Mouse (Mus musculus): ENCODE measurements around the gene Adck1. TPM values are rescaled to one million over a fixed set of nuclear protein-coding genes. Genes with fewer than 3 reads are reported as not detected.
"Not testable (repeated sequence)": the region's sequence is repeated elsewhere in the genome, so short reads cannot be mapped to it uniquely, and the experiment has no call there.

The Adck1 gene
- polyA plus RNA-seq, 1 experiment from 2014 or later, result 28.4 TPM

DNA sequence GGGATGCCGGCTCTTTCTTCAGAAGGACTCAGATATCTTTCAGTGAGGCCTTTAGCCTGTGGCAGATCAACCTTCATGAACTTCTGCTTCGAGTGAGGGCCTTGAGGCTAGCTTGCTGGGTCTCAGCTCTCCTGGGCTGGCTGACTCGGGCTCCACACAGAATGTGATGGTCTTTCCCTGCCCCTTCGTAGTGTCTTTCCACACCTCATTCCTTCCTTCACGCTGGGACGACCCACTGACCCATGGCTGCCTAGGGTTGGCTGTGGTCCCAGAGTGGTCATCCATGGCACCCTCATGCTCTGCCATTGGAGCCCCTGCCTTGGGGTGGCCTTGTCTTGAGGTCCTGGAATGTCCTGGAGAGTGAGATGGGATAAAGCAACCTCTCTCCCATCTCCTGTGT lies 100.7 kb downstream of the Adck1 start:
- no peak overlapping the region for H3K4me2 ChIP-seq (ENCODE audit: low read depth, low read length)
- no peak overlapping the region for H3K27ac ChIP-seq (ENCODE audit: low read depth, low read length)
- H3K4me1 ChIP-seq (ENCODE audit: control insufficient read depth, insufficient read depth, low read length), result no peaks in the 10 kb centered on the region
- ATAC-seq (ENCODE audit: low read depth), result no peak
- 95% methylated on average over 6 of the region's 6 CpGs for WGBS
- H3K27me3 ChIP-seq (ENCODE audit: control insufficient read depth, insufficient read depth, low read length), result no peaks in the 10 kb centered on the region
- no peaks in the 10 kb centered on the region for H3K9me3 ChIP-seq (ENCODE audit: control insufficient read depth, low read length)
- H3K9ac ChIP-seq (replicated peaks; ENCODE audit: low read depth, low read length), result no peak overlapping the region
- H3K36me3 ChIP-seq (ENCODE audit: control insufficient read depth, insufficient read depth, low read length), result 0 out of 2 replicates have a peak, but pooled peaks cover 3% of the 10 kb centered on the region
- no peak overlapping the region for H3K4me3 ChIP-seq (ENCODE audit: low read depth, low read length)

DNA sequence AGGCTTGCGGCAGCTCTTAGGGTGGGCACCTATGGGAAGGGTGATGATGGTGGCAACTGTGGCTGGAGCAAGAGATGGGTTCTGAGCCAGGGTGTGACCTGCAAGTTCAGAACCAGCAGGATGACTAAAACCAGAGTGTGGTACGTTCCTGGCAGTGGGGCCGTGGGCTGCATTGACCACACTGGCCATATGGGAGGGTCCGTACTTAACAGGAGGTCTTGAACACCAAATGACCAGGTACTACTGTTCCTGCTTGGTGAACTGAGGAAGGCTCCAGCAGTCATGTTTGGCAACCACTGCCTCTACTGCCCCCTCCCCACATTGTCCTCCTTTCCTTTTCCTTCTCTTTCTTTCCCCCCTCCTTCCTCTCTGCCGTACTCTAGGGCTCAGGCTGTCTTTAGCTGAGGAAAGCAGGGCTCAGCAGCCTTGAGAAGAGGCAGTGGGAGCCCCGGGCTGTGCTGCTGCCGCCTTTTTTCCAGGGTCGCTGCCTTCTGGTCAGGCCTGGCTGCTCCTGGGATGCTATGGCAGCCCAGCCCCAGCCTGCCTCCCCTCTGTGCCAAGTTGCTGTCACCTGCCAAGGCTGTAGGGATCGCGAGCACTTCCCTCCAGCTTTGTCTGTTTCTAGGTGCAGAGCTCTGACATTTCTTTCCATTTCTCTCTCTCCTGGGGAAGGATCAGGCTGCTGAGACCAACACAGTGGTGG lies 103.4 kb downstream of the Adck1 start:
- peak; percentile 44; the same call in 1 of the 2 replicates for ATAC-seq (ENCODE audit: low read depth)
- H3K4me1 ChIP-seq (ENCODE audit: control insufficient read depth, insufficient read depth, low read length), result no peaks in the 10 kb centered on the region
- H3K27me3 ChIP-seq (ENCODE audit: control insufficient read depth, insufficient read depth, low read length), result no peaks in the 10 kb centered on the region
- WGBS, result 81% methylated on average over 10 of the region's 10 CpGs
- H3K9me3 ChIP-seq (ENCODE audit: control insufficient read depth, low read length), result no peaks in the 10 kb centered on the region
- no peak overlapping the region for H3K4me3 ChIP-seq (ENCODE audit: low read depth, low read length)
- 0 out of 2 replicates have a peak, but pooled peaks cover 3% of the 10 kb centered on the region for H3K36me3 ChIP-seq (ENCODE audit: control insufficient read depth, insufficient read depth, low read length)
- H3K9ac ChIP-seq (replicated peaks; ENCODE audit: low read depth, low read length), result no peak overlapping the region
- H3K27ac ChIP-seq (ENCODE audit: low read depth, low read length), result no peak overlapping the region
- H3K4me2 ChIP-seq (ENCODE audit: low read depth, low read length), result no peak overlapping the region

DNA sequence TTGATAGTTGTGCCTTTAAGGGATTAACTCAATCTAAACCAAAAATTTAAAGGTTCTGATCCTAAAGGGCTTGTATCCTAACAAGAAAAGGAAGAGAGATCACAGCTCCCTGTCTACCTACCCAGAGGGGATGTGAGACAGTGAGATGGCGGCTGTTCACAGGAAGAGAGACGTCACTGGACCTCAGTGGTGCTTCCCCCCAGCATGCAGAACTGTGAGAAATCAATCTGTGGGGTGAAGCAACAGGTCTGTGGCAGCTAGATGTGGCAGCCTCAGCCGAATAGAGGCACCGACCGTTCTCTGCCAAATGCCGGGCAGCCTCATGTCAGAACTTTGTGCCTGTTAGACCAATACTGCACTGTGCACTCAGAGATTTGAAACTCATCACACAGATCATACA lies 106.4 kb downstream of the Adck1 start:
- 93% methylated on average over 6 of the region's 6 CpGs for WGBS
- H3K9ac ChIP-seq (replicated peaks; ENCODE audit: low read depth, low read length), result no peak overlapping the region
- no peak overlapping the region for H3K27ac ChIP-seq (ENCODE audit: low read depth, low read length)
- ATAC-seq (ENCODE audit: low read depth), result no peak
- no peaks in the 10 kb centered on the region for H3K9me3 ChIP-seq (ENCODE audit: control insufficient read depth, low read length)
- no peaks in the 10 kb centered on the region for H3K4me1 ChIP-seq (ENCODE audit: control insufficient read depth, insufficient read depth, low read length)
- no peak overlapping the region for H3K4me3 ChIP-seq (ENCODE audit: low read depth, low read length)
- no peaks in the 10 kb centered on the region for H3K27me3 ChIP-seq (ENCODE audit: control insufficient read depth, insufficient read depth, low read length)
- no peak overlapping the region for H3K4me2 ChIP-seq (ENCODE audit: low read depth, low read length)
- no peaks in the 10 kb centered on the region for H3K36me3 ChIP-seq (ENCODE audit: control insufficient read depth, insufficient read depth, low read length)

DNA sequence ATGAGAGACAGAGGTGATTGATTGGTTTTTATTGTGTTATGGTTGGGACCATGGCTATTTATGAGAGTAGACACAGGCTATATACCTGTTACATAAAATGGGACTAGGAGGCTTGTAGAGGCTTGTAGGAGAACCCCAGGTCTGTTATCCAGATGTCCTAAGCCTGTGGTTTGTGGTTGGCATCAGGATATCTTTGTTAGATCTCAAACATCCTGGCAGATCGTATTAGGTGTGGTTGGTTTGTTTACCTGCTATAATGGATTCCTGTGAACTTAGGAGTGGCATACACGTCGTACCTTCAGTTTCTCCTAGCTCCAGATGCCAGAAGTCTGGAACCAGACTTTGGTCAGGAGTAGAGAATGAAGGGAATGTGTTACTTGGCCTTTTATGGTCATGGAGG lies 106.9 kb downstream of the Adck1 start:
- H3K27ac ChIP-seq (ENCODE audit: low read depth, low read length), result no peak overlapping the region
- ATAC-seq (ENCODE audit: low read depth), result no peak
- no peaks in the 10 kb centered on the region for H3K27me3 ChIP-seq (ENCODE audit: control insufficient read depth, insufficient read depth, low read length)
- no peaks in the 10 kb centered on the region for H3K9me3 ChIP-seq (ENCODE audit: control insufficient read depth, low read length)
- no peak overlapping the region for H3K4me2 ChIP-seq (ENCODE audit: low read depth, low read length)
- no peak overlapping the region for H3K9ac ChIP-seq (replicated peaks; ENCODE audit: low read depth, low read length)
- H3K4me3 ChIP-seq (ENCODE audit: low read depth, low read length), result no peak overlapping the region
- no peaks in the 10 kb centered on the region for H3K36me3 ChIP-seq (ENCODE audit: control insufficient read depth, insufficient read depth, low read length)
- 88% methylated on average over 3 of the region's 3 CpGs for WGBS
- no peaks in the 10 kb centered on the region for H3K4me1 ChIP-seq (ENCODE audit: control insufficient read depth, insufficient read depth, low read length)

DNA sequence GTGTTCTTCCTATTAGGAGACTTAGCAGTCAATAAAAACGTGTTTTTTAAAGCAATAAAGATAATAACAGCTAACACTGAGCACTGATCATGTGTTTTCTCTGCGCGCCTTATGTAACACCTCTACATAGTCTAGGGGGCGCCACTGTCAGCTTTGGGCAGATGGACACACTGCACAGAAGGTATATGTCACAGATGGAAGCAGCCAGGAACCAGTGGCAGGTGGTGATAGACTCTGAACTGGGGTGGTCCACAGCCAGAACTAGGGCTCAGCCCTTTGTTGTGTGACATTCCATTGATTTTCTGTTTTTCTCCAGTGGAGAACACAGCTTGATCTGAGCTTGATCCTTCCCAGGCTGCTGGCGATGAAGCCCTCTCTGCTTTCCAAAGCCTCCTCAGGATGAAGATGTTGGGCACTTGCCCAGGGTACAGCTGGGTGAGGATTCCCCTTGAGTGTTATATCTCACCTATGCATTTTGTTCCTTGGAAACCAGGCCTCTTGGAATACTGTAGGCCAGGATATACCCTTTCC lies 107.6 kb downstream of the Adck1 start:
- Histone ChIP-seq H3K9ac (replicated peaks; ENCODE audit: low read depth, low read length) (no peak overlapping the region), H3K27me3 (ENCODE audit: control insufficient read depth, insufficient read depth, low read length) (no peaks in the 10 kb centered on the region), H3K36me3 (ENCODE audit: control insufficient read depth, insufficient read depth, low read length) (no peaks in the 10 kb centered on the region), H3K4me3 (ENCODE audit: low read depth, low read length) (no peak overlapping the region), H3K4me2 (ENCODE audit: low read depth, low read length) (no peak overlapping the region), H3K27ac (ENCODE audit: low read depth, low read length) (no peak overlapping the region), H3K4me1 (ENCODE audit: control insufficient read depth, insufficient read depth, low read length) (no peaks in the 10 kb centered on the region), H3K9me3 (ENCODE audit: control insufficient read depth, low read length) (no peaks in the 10 kb centered on the region)
- 74% methylated on average over 5 of the region's 5 CpGs for WGBS
- ATAC-seq (ENCODE audit: low read depth), result no peak

DNA sequence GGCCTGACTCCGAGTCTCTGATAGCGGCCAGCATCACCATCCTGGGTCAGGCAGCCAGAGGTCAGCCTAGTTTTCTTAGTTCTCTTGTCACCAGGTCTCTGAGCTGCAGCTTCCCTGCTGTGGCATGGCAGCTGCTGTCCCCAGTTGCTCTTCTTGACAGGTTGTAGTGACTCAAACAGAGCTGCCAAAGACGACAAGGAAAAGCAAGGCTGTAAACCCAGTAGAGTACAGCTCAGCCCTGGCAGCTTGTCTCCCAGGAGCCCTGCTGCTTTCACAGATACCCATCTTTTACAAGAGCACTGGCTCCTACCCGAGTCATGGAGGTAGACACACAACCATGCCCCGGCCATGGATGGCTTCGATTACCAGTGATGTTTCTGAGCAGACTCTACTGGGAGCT lies 108.3 kb downstream of the Adck1 start:
- Histone ChIP-seq H3K36me3 (ENCODE audit: control insufficient read depth, insufficient read depth, low read length) (no peaks in the 10 kb centered on the region), H3K9me3 (ENCODE audit: control insufficient read depth, low read length) (no peaks in the 10 kb centered on the region), H3K4me2 (ENCODE audit: low read depth, low read length) (no peak overlapping the region), H3K27me3 (ENCODE audit: control insufficient read depth, insufficient read depth, low read length) (no peaks in the 10 kb centered on the region), H3K4me3 (ENCODE audit: low read depth, low read length) (no peak overlapping the region), H3K27ac (ENCODE audit: low read depth, low read length) (no peak overlapping the region), H3K4me1 (ENCODE audit: control insufficient read depth, insufficient read depth, low read length) (no peaks in the 10 kb centered on the region), H3K9ac (replicated peaks; ENCODE audit: low read depth, low read length) (no peak overlapping the region)
- WGBS, result 74% methylated on average over 6 of the region's 6 CpGs
- no peak for ATAC-seq (ENCODE audit: low read depth)

DNA sequence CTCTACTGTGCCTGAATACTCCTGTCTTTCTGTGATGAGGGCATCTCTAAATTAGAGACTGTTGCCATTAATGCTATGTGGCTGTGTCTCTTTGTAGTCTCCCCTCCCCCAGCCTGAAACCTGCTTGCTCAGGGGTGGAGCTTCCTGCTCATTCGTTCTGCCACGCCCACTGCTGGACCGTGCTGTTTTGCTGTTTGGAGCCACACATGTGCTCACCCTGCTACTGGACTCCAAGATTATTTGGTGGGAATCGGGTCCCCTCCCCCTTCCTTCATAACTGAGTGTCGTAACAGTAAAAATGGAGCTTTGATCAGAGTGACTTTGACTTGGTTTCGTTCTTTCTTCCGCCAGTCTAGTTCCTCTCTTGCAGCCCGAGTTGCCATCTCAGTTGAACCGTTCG lies 111.5 kb downstream of the Adck1 start:
- not testable (repeated sequence) for H3K27ac ChIP-seq (ENCODE audit: low read depth, low read length); H3K9me3 ChIP-seq (ENCODE audit: control insufficient read depth, low read length); H3K9ac ChIP-seq (replicated peaks; ENCODE audit: low read depth, low read length); ATAC-seq (ENCODE audit: low read depth); H3K4me2 ChIP-seq (ENCODE audit: low read depth, low read length); H3K4me1 ChIP-seq (ENCODE audit: control insufficient read depth, insufficient read depth, low read length); H3K36me3 ChIP-seq (ENCODE audit: control insufficient read depth, insufficient read depth, low read length); H3K27me3 ChIP-seq (ENCODE audit: control insufficient read depth, insufficient read depth, low read length); H3K4me3 ChIP-seq (ENCODE audit: low read depth, low read length)
- 72% methylated on average over 10 of the region's 10 CpGs for WGBS

DNA sequence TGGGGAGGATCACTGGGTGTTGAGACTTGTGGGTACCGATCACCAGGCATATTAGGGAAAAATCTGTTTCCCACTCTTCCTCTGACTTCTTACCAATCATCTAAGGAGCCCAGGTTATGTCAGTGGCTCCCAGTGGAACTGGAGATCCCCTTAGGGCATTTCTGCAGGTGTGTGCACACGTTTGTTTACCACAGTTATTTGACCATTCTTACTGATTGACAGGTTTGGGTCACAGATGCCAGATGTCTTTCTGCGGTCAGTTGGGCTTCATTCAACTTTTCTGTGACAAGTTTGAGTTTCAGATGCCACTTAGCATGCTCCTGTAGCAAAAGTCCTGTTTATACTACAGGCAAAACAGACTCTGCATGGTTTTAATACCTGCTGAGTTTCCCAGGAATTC lies 112.5 kb downstream of the Adck1 start:
- H3K36me3 ChIP-seq (ENCODE audit: control insufficient read depth, insufficient read depth, low read length), result no peaks in the 10 kb centered on the region
- no peaks in the 10 kb centered on the region for H3K9me3 ChIP-seq (ENCODE audit: control insufficient read depth, low read length)
- H3K9ac ChIP-seq (replicated peaks; ENCODE audit: low read depth, low read length), result no peak overlapping the region
- H3K27ac ChIP-seq (ENCODE audit: low read depth, low read length), result no peak overlapping the region
- no peak overlapping the region for H3K4me3 ChIP-seq (ENCODE audit: low read depth, low read length)
- H3K4me2 ChIP-seq (ENCODE audit: low read depth, low read length), result no peak overlapping the region
- WGBS, result 87% methylated on average over 3 of the region's 3 CpGs
- no peaks in the 10 kb centered on the region for H3K4me1 ChIP-seq (ENCODE audit: control insufficient read depth, insufficient read depth, low read length)
- ATAC-seq (ENCODE audit: low read depth), result no peak
- no peaks in the 10 kb centered on the region for H3K27me3 ChIP-seq (ENCODE audit: control insufficient read depth, insufficient read depth, low read length)

DNA sequence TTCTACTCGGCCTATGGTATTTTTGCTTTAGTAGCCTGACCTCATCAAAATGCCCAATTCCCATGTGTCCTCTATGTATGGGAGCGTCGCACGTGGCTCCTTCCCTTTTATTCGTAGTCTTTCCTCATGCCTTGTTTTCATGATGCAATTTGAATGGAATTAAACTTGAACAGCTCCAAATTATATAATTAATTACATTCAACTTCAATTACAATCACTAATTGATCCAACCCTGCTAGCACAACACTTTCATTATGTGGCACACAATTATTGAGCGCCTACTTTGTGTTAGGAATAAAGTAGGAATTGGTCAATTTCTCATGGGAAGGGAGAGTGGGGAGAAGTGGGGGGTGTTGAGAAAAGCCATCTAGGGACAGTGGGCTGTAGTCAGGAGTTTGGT lies 113.4 kb downstream of the Adck1 start:
- no peak overlapping the region for H3K4me3 ChIP-seq (ENCODE audit: low read depth, low read length)
- WGBS, result 78% methylated on average over 6 of the region's 6 CpGs
- no peak overlapping the region for H3K27ac ChIP-seq (ENCODE audit: low read depth, low read length)
- no peaks in the 10 kb centered on the region for H3K36me3 ChIP-seq (ENCODE audit: control insufficient read depth, insufficient read depth, low read length)
- ATAC-seq (ENCODE audit: low read depth), result no peak
- H3K4me2 ChIP-seq (ENCODE audit: low read depth, low read length), result no peak overlapping the region
- no peaks in the 10 kb centered on the region for H3K4me1 ChIP-seq (ENCODE audit: control insufficient read depth, insufficient read depth, low read length)
- H3K9me3 ChIP-seq (ENCODE audit: control insufficient read depth, low read length), result no peaks in the 10 kb centered on the region
- H3K9ac ChIP-seq (replicated peaks; ENCODE audit: low read depth, low read length), result no peak overlapping the region
- H3K27me3 ChIP-seq (ENCODE audit: control insufficient read depth, insufficient read depth, low read length), result no peaks in the 10 kb centered on the region

All from neural tube, embryonic 14.5 days (tissue).